Mouse (Mus musculus) neural tube, embryonic 15.5 days (tissue): Measurements from ENCODE around the gene Gm12117. TPM values are rescaled to one million over a fixed set of nuclear protein-coding genes. Genes with fewer than 3 reads are reported as not detected.

Experiments
- ATAC-seq: fragments of 200-750 bp; cut with Nextera tagmentation; 2 replicates; pipeline ENCODE4 v1.8.0; 2017; ENCODE audit warnings: mild to moderate bottlenecking, moderate TSS enrichment, moderate library complexity; ENCODE audit not compliant: low FRiP score
- H3K27ac ChIP-seq: fragments of 300-500 bp; sonication (generic); replicated peaks from 2 replicates; pipeline ENCODE4 v1.5.1; 2015; ENCODE audit warnings: mild to moderate bottlenecking, inconsistent platforms
- H3K27me3 ChIP-seq: fragments of 300-500 bp; sonication (generic); replicated peaks from 2 replicates; pipeline ENCODE4 v1.6.1; 2015; ENCODE audit warnings: inconsistent platforms
- H3K36me3 ChIP-seq: fragments of 300-500 bp; sonication (generic); 2 replicates; pipeline ENCODE4 v1.6.1; 2015; ENCODE audit warnings: inconsistent platforms
- H3K4me1 ChIP-seq: fragments of 300-500 bp; sonication (generic); 2 replicates; pipeline ENCODE4 v1.6.1; 2015; ENCODE audit warnings: inconsistent platforms
- H3K4me2 ChIP-seq: fragments of 300-500 bp; sonication (generic); 2 replicates; pipeline ENCODE4 v1.6.1; 2015; ENCODE audit warnings: inconsistent platforms, mild to moderate bottlenecking, moderate library complexity
- H3K4me3 ChIP-seq: fragments of 300-500 bp; sonication (generic); replicated peaks from 2 replicates; pipeline ENCODE4 v1.5.1; 2015; ENCODE audit warnings: mild to moderate bottlenecking, inconsistent platforms
- H3K9ac ChIP-seq: fragments of 300-500 bp; sonication (generic); replicated peaks from 2 replicates; pipeline ENCODE4 v1.6.1; 2015; ENCODE audit warnings: mild to moderate bottlenecking, inconsistent platforms
- H3K9me3 ChIP-seq: fragments of 300-500 bp; sonication (generic); replicated peaks from 2 replicates; pipeline ENCODE4 v1.6.1; 2016; ENCODE audit warnings: inconsistent platforms
- WGBS: fragments of 180-500 bp; shearing (Covaris S2); methylation state at CpG from one replicate; pipeline ENCODE4 v1.1.7; 2015; ENCODE audit warnings: mixed read lengths; 5-methylcytosine and 5-hydroxymethylcytosine counted together
- polyA plus RNA-seq: library from polyadenylated mRNA; unstranded; fragments of >200 nt; fragmentation: Nextera tagmentation; extraction: Ambion mirVana; gene quantifications from 2 replicates; pipeline ENCODE4 v1.2.1, GENCODE M21; 2015

The Gm12117 gene
- polyA plus RNA-seq, 1 experiment from 2014 or later: not detected

- Histone ChIP-seq H3K4me2 (no peak overlapping the region), H3K9me3 (no peaks in the 10 kb centered on the region), H3K36me3 (no peaks in the 10 kb centered on the region), H3K27ac (no peak overlapping the region), H3K4me3 (no peak overlapping the region), H3K27me3 (no peaks in the 10 kb centered on the region), H3K4me1 (peaks cover 12% of the 10 kb centered on the region), H3K9ac (no peak overlapping the region)
- WGBS: 24% methylated on average over 3 of the region's 3 CpGs
- ATAC-seq: no peak
Observed at GRCm38 (mm10) chr11:33234134-33234533, 42.4 kb downstream of the Gm12117 start.

GRCm38 (mm10) chr11:33232056-33232455, 44.5 kb downstream of the Gm12117 start:
- WGBS: 63% methylated on average over 5 of the region's 5 CpGs
- Histone ChIP-seq H3K9ac (no peak overlapping the region), H3K9me3 (no peaks in the 10 kb centered on the region), H3K27me3 (no peaks in the 10 kb centered on the region), H3K27ac (no peak overlapping the region), H3K4me1 (peaks cover 15% of the 10 kb centered on the region), H3K4me2 (no peak overlapping the region), H3K36me3 (no peaks in the 10 kb centered on the region), H3K4me3 (no peak overlapping the region)
- ATAC-seq: no peak

- no peak overlapping the region for H3K9ac ChIP-seq
- no peaks in the 10 kb centered on the region for H3K27me3 ChIP-seq
- no peak for ATAC-seq
- no peak overlapping the region for H3K4me3 ChIP-seq
- no peak overlapping the region for H3K4me2 ChIP-seq
- no peak overlapping the region for H3K27ac ChIP-seq
- 0 out of 2 replicates have a peak, but pooled peaks cover 2% of the 10 kb centered on the region for H3K4me1 ChIP-seq
- H3K9me3 ChIP-seq: no peaks in the 10 kb centered on the region
- H3K36me3 ChIP-seq: no peaks in the 10 kb centered on the region
- 84% methylated on average over 2 of the region's 2 CpGs for WGBS
Observed at GRCm38 (mm10) chr11:33228186-33228585, 48.4 kb downstream of the Gm12117 start.

GRCm38 (mm10) chr11:33226516-33226915, 50.0 kb downstream of the Gm12117 start:
- no peak overlapping the region for H3K9ac ChIP-seq
- peaks cover 10% of the 10 kb centered on the region; the same call in 1 of the 2 replicates for H3K4me1 ChIP-seq
- no peak overlapping the region for H3K4me3 ChIP-seq
- H3K4me2 ChIP-seq: no peak overlapping the region
- H3K36me3 ChIP-seq: no peaks in the 10 kb centered on the region
- H3K27me3 ChIP-seq: no peaks in the 10 kb centered on the region
- H3K9me3 ChIP-seq: no peaks in the 10 kb centered on the region
- ATAC-seq: no peak
- no peak overlapping the region for H3K27ac ChIP-seq
- WGBS: 81% methylated on average over 8 of the region's 8 CpGs

Other genes starting within 250 kb of the Gm12117 start
- 9.2 and 9.7 TPM in 2 replicates for gene Fgf18, start 129.3 kb downstream of the Gm12117 start, polyA plus RNA-seq
- 369 and 576 TPM in 2 replicates for gene Npm1, start 113.5 kb downstream of the Gm12117 start, polyA plus RNA-seq
- gene Tlx3, start 73.1 kb downstream of the Gm12117 start, polyA plus RNA-seq: 20.3 and 23.2 TPM in 2 replicates
- 9.0 and 9.4 TPM in 2 replicates for gene Ranbp17, start 237.0 kb upstream of the Gm12117 start, polyA plus RNA-seq